Mouse (Mus musculus): ENCODE results near the gene Slc23a4. TPM values are rescaled to one million over a fixed set of nuclear protein-coding genes. Genes with fewer than 3 reads are reported as not detected.

The Slc23a4 gene
- polyA plus RNA-seq, 1 experiment from 2014 or later, result 0.52 TPM

GRCm38 (mm10) chr6:34951518-34951917 is 36.7 kb downstream of the Slc23a4 start:
- Histone ChIP-seq H3K9ac (ENCODE audit: low read length) (no peak overlapping the region), H3K36me3 (ENCODE audit: control insufficient read depth, insufficient read depth, low read length) (no peaks in the 10 kb centered on the region), H3K27ac (replicated peaks; ENCODE audit: low read depth, low read length) (no peak overlapping the region), H3K4me3 (ENCODE audit: low read depth, low read length) (no peak overlapping the region), H3K27me3 (ENCODE audit: control insufficient read depth, insufficient read depth, low read length) (peaks cover 4% of the 10 kb centered on the region), H3K4me1 (ENCODE audit: control insufficient read depth, insufficient read depth, low read length) (no peaks in the 10 kb centered on the region), H3K4me2 (ENCODE audit: low read depth, severe bottlenecking) (no peak overlapping the region), H3K9me3 (ENCODE audit: control insufficient read depth, low read length) (no peaks in the 10 kb centered on the region; the same call in 1 of the 2 replicates)
- DNase-seq (ENCODE audit: low spot score) (no peak), ATAC-seq (ENCODE audit: insufficient number of reproducible peaks, low FRiP score, low TSS enrichment, low read depth) (no peak)
- WGBS, result 88% methylated on average over 7 of the region's 7 CpGs

DNA sequence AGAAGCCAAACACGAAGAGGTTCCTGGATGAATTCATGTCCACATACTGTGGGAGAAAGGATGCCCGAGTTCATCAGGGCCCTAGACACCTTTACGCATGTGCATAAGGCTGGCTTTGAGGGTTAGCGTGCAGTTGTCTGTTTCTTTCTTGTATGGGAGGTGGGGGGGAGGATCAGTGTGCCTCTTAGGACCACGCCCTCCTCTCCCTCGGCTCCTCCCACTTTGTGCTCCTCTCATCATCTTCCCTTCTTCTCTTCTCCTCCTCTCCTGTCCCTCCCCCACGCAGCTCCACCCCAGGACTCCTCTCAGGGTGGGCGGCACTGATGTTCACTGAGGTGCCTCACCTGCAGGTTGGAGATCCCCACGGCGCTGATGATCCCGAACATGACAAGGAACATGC is 39.7 kb downstream of the Slc23a4 start:
- Histone ChIP-seq H3K9ac (ENCODE audit: low read length) (no peak overlapping the region), H3K9me3 (ENCODE audit: control insufficient read depth, low read length) (no peaks in the 10 kb centered on the region; the same call in 1 of the 2 replicates), H3K27ac (replicated peaks; ENCODE audit: low read depth, low read length) (no peak overlapping the region), H3K4me3 (ENCODE audit: low read depth, low read length) (no peak overlapping the region), H3K36me3 (ENCODE audit: control insufficient read depth, insufficient read depth, low read length) (no peaks in the 10 kb centered on the region), H3K27me3 (ENCODE audit: control insufficient read depth, insufficient read depth, low read length) (peaks cover 4% of the 10 kb centered on the region), H3K4me2 (ENCODE audit: low read depth, severe bottlenecking) (peak overlapping the region; percentile 28; the same call in 1 of the 2 replicates), H3K4me1 (ENCODE audit: control insufficient read depth, insufficient read depth, low read length) (no peaks in the 10 kb centered on the region)
- WGBS, result 25% methylated on average over 11 of the region's 11 CpGs
- DNase-seq (ENCODE audit: low spot score) (no peak), ATAC-seq (ENCODE audit: insufficient number of reproducible peaks, low FRiP score, low TSS enrichment, low read depth) (no peak)

DNA sequence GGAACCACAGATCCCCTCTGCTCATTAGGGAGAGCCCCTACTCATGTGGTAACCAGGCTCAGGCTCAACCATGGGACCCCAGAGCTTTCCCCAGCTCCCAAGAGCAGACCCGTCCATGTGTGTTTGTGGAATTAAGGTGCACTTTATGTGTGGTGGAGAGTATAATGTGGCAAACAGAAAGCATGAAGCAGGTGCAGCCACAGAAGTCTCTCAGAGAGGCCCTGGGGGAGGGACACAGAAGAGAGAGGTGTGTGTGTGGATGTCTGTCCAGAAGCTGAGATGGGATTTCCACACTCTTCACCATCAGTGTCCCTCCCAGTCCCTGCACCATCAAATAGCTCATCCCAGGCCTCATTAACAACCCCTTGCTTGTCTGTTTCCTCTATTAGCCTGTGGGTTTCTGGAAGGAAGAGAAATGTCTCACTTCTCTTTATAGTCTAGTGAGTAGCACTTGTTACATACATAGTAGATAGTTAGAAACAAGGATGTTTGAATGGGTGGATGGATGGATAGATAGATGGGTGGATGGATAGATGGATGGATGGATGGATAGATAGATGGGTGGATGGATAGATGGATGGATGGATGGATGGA is 41.6 kb downstream of the Slc23a4 start:
- H3K9ac ChIP-seq (ENCODE audit: low read length), result no peak overlapping the region
- no peaks in the 10 kb centered on the region; the same call in 1 of the 2 replicates for H3K9me3 ChIP-seq (ENCODE audit: control insufficient read depth, low read length)
- no peaks in the 10 kb centered on the region for H3K36me3 ChIP-seq (ENCODE audit: control insufficient read depth, insufficient read depth, low read length)
- ATAC-seq (ENCODE audit: insufficient number of reproducible peaks, low FRiP score, low TSS enrichment, low read depth) (no peak), DNase-seq (ENCODE audit: low spot score) (no peak)
- WGBS, result 85% methylated on average over 1 of the region's 1 CpGs
- no peak overlapping the region for H3K4me2 ChIP-seq (ENCODE audit: low read depth, severe bottlenecking)
- no peaks in the 10 kb centered on the region for H3K4me1 ChIP-seq (ENCODE audit: control insufficient read depth, insufficient read depth, low read length)
- no peak overlapping the region for H3K4me3 ChIP-seq (ENCODE audit: low read depth, low read length)
- peaks cover 4% of the 10 kb centered on the region for H3K27me3 ChIP-seq (ENCODE audit: control insufficient read depth, insufficient read depth, low read length)
- no peak overlapping the region for H3K27ac ChIP-seq (replicated peaks; ENCODE audit: low read depth, low read length)

GRCm38 (mm10) chr6:34943499-34943898 is 44.7 kb downstream of the Slc23a4 start:
- no peak overlapping the region for H3K4me2 ChIP-seq (ENCODE audit: low read depth, severe bottlenecking)
- WGBS, result 84% methylated on average over 5 of the region's 5 CpGs
- DNase-seq (ENCODE audit: low spot score) (no peak), ATAC-seq (ENCODE audit: insufficient number of reproducible peaks, low FRiP score, low TSS enrichment, low read depth) (no peak)
- H3K27me3 ChIP-seq (ENCODE audit: control insufficient read depth, insufficient read depth, low read length), result peaks cover under 1% of the 10 kb centered on the region
- H3K36me3 ChIP-seq (ENCODE audit: control insufficient read depth, insufficient read depth, low read length), result no peaks in the 10 kb centered on the region
- no peak overlapping the region for H3K9ac ChIP-seq (ENCODE audit: low read length)
- H3K9me3 ChIP-seq (ENCODE audit: control insufficient read depth, low read length), result no peaks in the 10 kb centered on the region; the same call in 1 of the 2 replicates
- H3K4me3 ChIP-seq (ENCODE audit: low read depth, low read length), result no peak overlapping the region
- 0 out of 2 replicates have a peak, but pooled peaks cover 4% of the 10 kb centered on the region for H3K4me1 ChIP-seq (ENCODE audit: control insufficient read depth, insufficient read depth, low read length)
- no peak overlapping the region for H3K27ac ChIP-seq (replicated peaks; ENCODE audit: low read depth, low read length)

- Histone ChIP-seq H3K27ac (replicated peaks; ENCODE audit: low read depth, low read length) (no peak overlapping the region), H3K36me3 (ENCODE audit: control insufficient read depth, insufficient read depth, low read length) (no peaks in the 10 kb centered on the region), H3K9ac (ENCODE audit: low read length) (no peak overlapping the region), H3K9me3 (ENCODE audit: control insufficient read depth, low read length) (no peaks in the 10 kb centered on the region; the same call in 1 of the 2 replicates), H3K4me1 (ENCODE audit: control insufficient read depth, insufficient read depth, low read length) (0 out of 2 replicates have a peak, but pooled peaks cover 4% of the 10 kb centered on the region), H3K4me2 (ENCODE audit: low read depth, severe bottlenecking) (no peak overlapping the region), H3K4me3 (ENCODE audit: low read depth, low read length) (no peak overlapping the region), H3K27me3 (ENCODE audit: control insufficient read depth, insufficient read depth, low read length) (no peaks in the 10 kb centered on the region)
- DNase-seq (ENCODE audit: low spot score), result no peak
- 85% methylated on average over 9 of the region's 9 CpGs for WGBS
- ATAC-seq (ENCODE audit: insufficient number of reproducible peaks, low FRiP score, low TSS enrichment, low read depth), result no peak
Observed at GRCm38 (mm10) chr6:34942446-34942845, 45.8 kb downstream of the Slc23a4 start.

DNA sequence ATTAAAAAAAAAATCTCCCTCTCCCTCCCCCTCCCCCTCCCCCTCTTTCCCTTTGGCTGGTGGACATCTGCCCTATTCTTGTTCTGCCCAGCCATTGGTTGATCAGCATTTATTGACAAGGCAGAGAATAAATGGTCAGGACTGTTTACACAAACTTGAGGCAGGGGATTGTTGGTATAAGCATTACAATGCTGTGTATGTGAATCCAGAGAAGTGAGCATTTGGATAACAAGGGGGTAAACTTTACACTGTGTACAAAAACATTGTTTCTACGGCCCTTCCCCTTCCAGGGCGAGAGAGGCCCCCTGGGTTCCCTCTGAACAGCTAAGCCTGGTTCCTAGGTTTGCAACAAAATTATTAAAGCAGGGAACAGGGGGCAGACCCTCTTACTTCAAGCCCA is 46.7 kb downstream of the Slc23a4 start:
- H3K27ac ChIP-seq (replicated peaks; ENCODE audit: low read depth, low read length), result no peak overlapping the region
- no peaks in the 10 kb centered on the region for H3K36me3 ChIP-seq (ENCODE audit: control insufficient read depth, insufficient read depth, low read length)
- no peaks in the 10 kb centered on the region for H3K9me3 ChIP-seq (ENCODE audit: control insufficient read depth, low read length)
- WGBS, result 70% methylated on average over 2 of the region's 2 CpGs
- no peak overlapping the region for H3K4me2 ChIP-seq (ENCODE audit: low read depth, severe bottlenecking)
- H3K4me3 ChIP-seq (ENCODE audit: low read depth, low read length), result no peak overlapping the region
- 0 out of 2 replicates have a peak, but pooled peaks cover 4% of the 10 kb centered on the region for H3K4me1 ChIP-seq (ENCODE audit: control insufficient read depth, insufficient read depth, low read length)
- no peaks in the 10 kb centered on the region for H3K27me3 ChIP-seq (ENCODE audit: control insufficient read depth, insufficient read depth, low read length)
- DNase-seq (ENCODE audit: low spot score) (no peak), ATAC-seq (ENCODE audit: insufficient number of reproducible peaks, low FRiP score, low TSS enrichment, low read depth) (no peak)
- H3K9ac ChIP-seq (ENCODE audit: low read length), result no peak overlapping the region

GRCm38 (mm10) chr6:34939451-34939850 is 48.8 kb downstream of the Slc23a4 start:
- no peaks in the 10 kb centered on the region for H3K36me3 ChIP-seq (ENCODE audit: control insufficient read depth, insufficient read depth, low read length)
- no peak for ATAC-seq (ENCODE audit: insufficient number of reproducible peaks, low FRiP score, low TSS enrichment, low read depth)
- H3K27ac ChIP-seq (replicated peaks; ENCODE audit: low read depth, low read length), result no peak overlapping the region
- no peaks in the 10 kb centered on the region for H3K9me3 ChIP-seq (ENCODE audit: control insufficient read depth, low read length)
- H3K4me1 ChIP-seq (ENCODE audit: control insufficient read depth, insufficient read depth, low read length), result 0 out of 2 replicates have a peak, but pooled peaks cover 4% of the 10 kb centered on the region
- H3K4me3 ChIP-seq (ENCODE audit: low read depth, low read length), result no peak overlapping the region
- DNase-seq (ENCODE audit: low spot score), result no peak
- no peaks in the 10 kb centered on the region for H3K27me3 ChIP-seq (ENCODE audit: control insufficient read depth, insufficient read depth, low read length)
- H3K4me2 ChIP-seq (ENCODE audit: low read depth, severe bottlenecking), result no peak overlapping the region
- H3K9ac ChIP-seq (ENCODE audit: low read length), result no peak overlapping the region
- 87% methylated on average over 8 of the region's 8 CpGs for WGBS

DNA sequence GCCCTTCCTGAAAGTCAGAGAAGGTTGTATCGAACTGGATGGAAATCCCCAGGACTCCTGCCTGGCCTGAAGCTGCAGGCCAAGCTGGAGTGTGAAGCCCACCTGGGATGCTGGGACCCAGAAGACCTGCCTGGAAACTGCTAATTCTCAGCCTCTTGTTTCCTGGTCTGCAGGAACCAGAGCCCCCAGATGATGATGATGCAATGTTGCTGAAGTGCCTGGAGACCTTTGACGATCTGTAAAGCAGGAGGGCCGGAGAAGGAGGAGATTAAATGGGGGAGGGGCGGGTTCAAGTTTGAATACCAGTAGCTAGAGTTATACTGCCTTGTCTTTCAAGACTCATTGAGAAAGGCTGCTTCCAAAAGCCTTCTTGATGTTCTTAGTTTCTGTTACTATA is 49.3 kb downstream of the Slc23a4 start:
- no peak overlapping the region for H3K4me2 ChIP-seq (ENCODE audit: low read depth, severe bottlenecking)
- no peaks in the 10 kb centered on the region for H3K9me3 ChIP-seq (ENCODE audit: control insufficient read depth, low read length)
- no peaks in the 10 kb centered on the region for H3K36me3 ChIP-seq (ENCODE audit: control insufficient read depth, insufficient read depth, low read length)
- no peak for DNase-seq (ENCODE audit: low spot score)
- H3K27me3 ChIP-seq (ENCODE audit: control insufficient read depth, insufficient read depth, low read length), result no peaks in the 10 kb centered on the region
- H3K27ac ChIP-seq (replicated peaks; ENCODE audit: low read depth, low read length), result no peak overlapping the region
- no peak for ATAC-seq (ENCODE audit: insufficient number of reproducible peaks, low FRiP score, low TSS enrichment, low read depth)
- 0 out of 2 replicates have a peak, but pooled peaks cover 4% of the 10 kb centered on the region for H3K4me1 ChIP-seq (ENCODE audit: control insufficient read depth, insufficient read depth, low read length)
- no peak overlapping the region for H3K4me3 ChIP-seq (ENCODE audit: low read depth, low read length)
- 43% methylated on average over 4 of the region's 4 CpGs for WGBS
- H3K9ac ChIP-seq (ENCODE audit: low read length), result no peak overlapping the region
